Mouse (Mus musculus) megakaryocyte progenitor cell, adult 5-6 weeks (primary cell): ENCODE data around the gene Foxn4. TPM values are rescaled to one million over a fixed set of nuclear protein-coding genes. Genes with fewer than 3 reads are reported as not detected.

Experiments
- ATAC-seq: replicated peaks from 2 replicates; pipeline ENCODE4 v1.8.0; 2016; ENCODE audit warnings: mild to moderate bottlenecking, moderate TSS enrichment, inconsistent platforms; ENCODE audit not compliant: poor library complexity
- total RNA-seq, 2 experiments: library from RNA; stranded (forward) in 1 of 2; stranded (reverse) in 1 of 2; fragments of 157-497, 149-512 nt in 1 of 2; fragments of 200-1000 nt in 1 of 2; gene quantifications; 2 replicates each; pipeline versions ENCODE4 v1.2.3 to v1.2.4; 2015 to 2017

Gene Foxn4
- total RNA-seq, 2 experiments from 2014 or later = not detected

DNA sequence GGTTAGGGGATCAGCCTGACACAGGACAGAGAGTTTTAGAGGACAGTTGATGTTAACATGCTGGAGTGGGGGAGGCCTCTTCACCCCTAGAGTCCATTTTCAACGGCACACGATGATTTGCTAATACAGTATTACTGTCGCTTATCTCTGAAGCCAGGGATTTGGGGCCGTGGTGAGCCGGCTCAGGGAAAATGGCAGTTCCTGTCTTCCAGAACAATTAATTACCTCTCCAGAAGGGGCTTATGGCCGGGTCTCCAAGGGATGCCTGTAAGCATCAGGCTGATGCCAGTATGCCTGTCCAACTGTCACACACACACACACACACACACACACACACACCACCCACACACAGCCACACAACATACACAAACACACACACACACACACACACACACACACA, 8.7 kb upstream of the Foxn4 start:
- ATAC-seq = no peak

DNA sequence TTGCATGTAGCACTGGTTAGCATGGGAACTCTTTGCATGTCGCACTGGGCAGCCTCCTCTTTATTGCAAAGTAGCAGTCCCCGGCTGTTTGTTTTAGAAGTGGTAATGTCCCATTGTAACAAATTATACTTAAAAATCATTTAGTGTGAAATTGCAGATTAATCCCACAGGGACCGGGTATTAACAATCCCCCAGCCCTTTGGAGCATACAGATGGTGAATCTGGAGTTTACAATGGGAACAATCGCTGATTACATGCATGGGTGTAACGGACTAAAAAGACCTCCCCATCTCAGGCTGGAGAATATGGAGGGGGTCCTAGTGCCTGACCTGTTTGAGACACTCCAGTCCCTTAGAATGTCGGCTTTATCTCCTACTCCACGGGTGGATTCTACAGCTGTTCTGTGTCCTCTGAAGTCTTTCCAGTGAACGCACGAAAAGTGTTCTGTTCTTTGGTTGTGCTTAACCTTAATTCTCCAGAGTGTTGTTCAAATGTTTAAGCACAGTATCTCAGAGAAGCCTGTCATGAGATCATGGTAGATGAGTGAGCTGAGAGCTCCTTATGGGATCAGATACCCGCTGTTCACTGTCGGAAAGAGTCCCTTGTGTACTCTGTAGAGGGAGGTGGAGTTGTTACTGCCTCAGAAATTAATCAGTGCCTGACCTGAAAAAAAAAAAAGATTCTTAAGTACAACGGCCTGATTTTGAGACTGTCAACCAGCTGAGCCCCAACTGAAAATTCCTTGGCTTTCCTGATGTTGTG, 6.0 kb upstream of the Foxn4 start:
- no peak for ATAC-seq

DNA sequence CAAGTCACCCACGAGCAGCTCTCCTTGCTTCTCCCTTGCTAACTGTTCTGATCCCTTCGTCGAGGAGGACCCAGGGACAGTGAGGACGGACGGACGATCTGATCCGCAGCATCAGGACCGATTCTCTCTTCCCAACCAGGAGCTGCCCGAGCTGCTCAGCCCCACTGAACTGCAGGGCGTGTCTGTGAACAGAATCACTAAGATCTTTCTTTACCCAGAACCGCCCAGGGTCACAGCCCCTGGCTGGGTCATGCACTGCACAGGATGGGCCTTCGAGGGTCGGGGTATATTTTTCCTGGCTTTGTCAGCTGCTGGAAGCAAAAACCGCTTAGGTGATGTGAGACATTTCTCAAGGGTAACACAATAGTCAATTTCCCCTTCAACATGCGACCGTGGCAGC, 2.4 kb upstream of the Foxn4 start:
- ATAC-seq = no peak

DNA sequence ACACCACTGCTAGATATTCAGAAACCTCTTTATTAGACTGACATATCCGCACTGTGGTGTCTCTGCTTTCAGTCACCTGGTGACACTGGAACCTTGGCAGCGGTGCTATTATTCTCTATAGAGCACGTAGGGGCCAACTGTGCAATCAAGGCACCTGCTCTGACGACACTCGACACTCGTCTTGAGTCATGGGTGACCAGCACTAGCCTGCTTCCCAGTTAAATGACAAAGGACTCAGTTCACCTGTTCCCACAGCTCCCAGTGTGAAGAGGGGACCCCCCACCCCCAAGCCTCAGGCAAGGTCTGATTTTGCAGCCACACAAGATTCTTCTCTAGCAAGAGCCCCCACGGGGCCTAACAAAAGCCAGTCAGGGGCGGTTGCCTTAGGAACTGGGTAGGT, 1.7 kb upstream of the Foxn4 start:
- no peak for ATAC-seq

DNA sequence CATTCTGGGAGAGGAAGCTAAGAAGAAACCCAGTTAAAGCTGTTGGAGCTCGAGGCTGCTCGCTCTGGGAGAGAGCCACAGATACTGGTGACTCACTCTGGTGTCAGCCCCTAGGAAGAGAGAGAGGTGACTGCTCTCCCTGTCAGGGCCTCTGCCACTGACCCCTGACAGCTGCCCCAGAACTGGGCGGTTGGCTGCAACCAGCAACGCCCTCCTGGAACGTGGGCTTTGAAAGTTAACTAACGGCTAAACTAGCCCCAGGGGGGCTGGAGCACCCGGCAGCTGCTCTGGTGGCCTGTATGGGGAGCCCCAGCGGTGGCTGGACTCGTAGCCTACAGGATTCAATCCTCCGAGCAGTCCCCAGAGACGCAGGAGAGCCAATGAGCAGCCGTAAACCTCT, 3.6 kb downstream of the Foxn4 start:
- ATAC-seq = no peak

DNA sequence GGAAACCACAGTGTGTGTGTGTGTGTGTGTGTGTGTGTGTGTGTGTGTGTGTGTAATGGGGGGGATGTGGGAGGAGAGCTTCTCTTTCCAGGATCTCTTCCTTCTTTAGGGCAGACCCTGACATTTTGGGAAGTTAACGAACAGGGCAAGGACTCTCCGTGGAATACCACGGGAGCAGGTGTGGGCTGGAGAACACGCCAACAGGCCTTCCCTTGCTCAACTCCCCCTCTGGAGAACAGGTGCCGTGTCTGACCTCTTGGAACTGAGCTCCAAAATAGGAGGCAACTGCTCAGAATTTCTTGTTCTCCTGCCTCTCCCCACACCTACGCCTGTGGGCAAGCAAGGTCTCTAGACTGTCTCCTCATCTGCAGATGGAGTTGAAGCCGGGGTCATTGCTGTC, 4.1 kb downstream of the Foxn4 start:
- ATAC-seq = no peak

DNA sequence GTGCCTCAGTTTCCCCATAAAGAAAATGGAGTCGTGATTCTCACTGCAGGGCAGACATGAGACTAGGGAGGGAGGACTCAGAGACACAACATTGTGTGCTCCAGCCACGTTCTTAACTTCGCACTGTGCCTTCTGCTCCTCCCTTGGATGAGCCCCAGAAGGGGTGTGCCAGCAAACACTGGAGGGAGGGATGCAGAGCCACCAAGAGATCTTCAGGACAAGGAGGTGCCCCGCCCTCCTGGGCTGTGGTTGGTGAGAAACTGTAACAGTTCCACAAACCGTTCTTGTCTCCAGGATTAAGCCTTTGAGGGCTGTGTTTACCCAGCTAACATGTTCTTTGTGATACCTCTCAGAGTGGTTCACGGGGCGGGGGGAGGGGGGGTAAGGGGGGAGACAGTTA, 5.0 kb downstream of the Foxn4 start:
- peak; percentile 78 for ATAC-seq

DNA sequence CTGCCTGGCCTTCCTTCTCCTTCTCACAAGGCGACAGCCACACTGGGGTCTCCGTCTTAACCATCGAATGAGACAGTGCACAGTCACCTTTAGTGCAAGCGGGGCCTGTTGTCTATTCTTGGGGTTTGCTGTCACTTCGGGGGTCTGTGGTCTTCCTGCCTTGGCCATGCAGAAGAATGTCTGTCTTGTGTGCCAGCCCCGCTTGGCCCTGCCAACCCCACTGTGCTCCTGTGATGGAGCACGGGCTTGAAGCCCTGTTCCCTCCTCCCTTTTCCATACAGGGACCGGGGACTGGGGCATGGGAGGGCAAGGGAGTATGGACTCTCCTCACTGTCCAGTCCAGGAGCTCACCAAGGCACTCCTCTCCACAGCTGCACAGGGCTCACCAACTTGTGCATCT, 8.8 kb downstream of the Foxn4 start:
- ATAC-seq = no peak

DNA sequence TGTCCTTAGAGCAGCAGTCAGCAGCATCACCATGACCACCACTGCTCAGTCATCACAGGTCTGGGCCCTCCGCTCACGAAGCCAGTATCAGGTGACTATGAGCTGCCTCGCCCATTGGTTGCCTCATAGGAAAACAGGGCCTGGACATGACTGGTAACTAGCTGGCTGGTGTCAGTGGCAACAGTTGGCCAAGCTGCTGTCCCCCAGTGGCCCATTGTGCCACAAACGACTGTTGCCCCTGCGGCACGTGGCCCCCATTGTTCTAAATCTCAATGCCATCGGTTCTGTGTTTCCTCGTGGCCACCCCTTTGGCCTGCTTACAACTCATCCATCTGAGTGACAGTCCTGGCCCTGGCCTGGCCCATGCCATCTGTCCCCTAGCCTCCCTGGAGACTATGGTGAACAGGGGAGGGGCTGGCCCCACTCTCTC, 9.6 kb downstream of the Foxn4 start:
- ATAC-seq = no peak

DNA sequence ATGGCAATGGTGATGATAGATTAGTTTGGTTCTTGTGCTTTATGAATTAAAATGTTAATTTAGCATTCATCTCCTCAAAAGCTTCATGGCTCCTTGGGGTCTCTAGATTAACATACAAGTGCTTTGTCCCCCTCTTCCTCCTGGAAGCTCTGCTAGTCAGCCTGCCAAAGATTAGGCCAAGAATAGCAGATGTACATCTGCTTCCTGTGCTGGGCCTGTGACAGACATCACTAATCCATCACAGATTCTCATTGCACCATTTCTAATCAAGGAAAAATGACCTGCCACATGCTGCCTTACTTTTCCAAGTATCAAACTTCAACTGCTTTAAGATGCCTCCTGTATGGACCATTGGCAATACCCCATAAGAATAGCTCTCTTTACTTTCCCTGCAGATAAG, 12.1 kb downstream of the Foxn4 start:
- ATAC-seq = no peak

DNA sequence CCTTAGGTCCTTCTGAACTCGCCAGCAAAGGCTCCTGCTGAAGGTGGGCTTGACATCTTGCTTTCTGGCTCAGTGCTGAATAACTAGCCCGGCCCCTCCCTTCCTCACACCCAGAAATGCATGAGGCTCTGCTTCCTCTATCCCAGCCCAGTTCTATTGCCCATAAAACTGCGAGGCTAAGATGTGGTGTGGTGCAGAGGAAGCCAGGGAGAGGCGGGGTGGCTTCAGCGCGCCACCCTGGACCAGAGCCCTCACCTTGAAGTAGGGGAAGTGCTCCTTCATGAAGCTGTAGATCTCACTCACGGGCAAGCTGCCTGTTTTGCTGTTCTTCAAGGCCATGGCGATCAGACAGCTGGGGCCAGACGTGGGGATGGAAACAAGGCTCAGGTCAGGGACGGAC, 14.1 kb downstream of the Foxn4 start:
- ATAC-seq = 0 out of 2 replicates have a peak, but pooled peaks have one; percentile 37

DNA sequence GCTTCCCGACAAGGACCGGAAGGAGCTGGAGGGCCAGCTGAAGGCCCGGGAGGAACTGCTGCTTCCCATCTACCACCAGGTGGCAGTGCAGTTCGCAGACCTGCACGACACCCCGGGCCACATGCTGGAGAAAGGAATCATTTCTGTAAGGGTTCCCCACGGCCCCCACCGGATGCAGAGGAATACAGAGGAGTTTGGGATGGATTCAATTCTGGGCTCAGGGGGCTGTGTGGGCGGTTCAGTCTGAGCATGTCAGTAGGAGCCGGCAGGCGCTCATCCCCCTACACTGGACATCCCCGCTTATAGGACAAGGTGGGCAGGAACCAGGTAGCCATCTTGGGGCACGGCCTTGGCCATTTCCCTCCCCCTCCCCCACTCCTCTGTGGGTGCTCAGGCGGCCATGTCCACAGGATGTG, 25.4 kb downstream of the Foxn4 start:
- ATAC-seq = peak; percentile 89

DNA sequence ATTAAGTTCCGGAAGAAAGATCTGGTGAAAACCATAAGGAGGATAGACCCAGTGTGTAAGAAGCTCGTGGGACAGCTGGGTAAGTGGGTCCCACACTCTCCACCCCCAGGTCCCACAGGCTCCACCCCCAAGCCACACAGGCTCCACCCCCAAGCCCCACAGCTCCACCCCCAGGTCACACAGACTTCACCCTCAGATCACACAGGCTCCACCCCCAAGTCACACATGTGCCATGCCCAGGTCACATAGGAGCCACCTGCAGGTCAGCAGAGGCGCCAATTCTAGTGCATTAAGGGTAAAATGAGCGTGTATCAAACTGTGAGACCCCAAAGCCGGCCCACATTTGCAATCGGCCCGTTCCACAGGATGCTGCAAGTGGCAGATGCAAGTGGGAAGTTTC, 27.1 kb downstream of the Foxn4 start:
- peak; percentile 58 for ATAC-seq

DNA sequence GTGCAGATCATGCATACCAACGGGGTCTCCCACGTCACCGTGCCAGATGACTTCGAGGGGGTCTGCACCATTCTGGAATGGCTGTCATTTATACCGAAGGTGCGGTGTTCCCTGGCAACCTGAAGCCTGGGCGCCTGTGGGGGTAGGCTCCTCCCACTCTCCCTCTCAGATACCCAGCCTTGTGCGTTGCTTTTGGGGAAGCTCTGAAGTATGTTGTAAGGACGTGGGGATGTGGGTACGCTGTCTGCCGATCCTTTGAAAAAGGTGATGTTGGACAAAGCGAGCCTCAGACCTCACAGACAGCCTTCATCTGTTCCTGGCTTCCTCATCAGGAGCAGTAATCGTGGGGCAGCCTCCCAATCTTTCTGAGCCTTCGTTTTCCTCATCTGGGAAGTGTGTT, 33.9 kb downstream of the Foxn4 start:
- ATAC-seq = peak; percentile 77

DNA sequence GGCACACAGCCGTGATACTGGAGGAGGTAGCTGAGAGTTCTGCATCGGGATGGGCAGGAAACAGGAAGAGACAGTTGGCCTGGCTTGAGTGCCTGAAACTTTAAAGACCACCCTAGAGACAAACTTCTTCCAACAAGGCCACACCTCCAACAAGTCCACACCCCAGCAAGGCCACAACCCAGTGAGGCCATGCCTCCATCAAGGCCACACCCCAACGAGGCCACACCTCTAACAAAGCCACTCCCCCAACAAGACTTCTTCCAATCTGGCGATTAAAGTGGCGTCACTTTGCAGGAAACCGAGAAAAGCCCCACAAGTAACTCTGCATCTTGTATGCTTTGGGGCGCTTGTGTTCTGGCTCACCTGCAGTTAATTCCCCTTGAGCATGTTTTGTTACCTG, 34.7 kb downstream of the Foxn4 start:
- peak; percentile 70 for ATAC-seq

DNA sequence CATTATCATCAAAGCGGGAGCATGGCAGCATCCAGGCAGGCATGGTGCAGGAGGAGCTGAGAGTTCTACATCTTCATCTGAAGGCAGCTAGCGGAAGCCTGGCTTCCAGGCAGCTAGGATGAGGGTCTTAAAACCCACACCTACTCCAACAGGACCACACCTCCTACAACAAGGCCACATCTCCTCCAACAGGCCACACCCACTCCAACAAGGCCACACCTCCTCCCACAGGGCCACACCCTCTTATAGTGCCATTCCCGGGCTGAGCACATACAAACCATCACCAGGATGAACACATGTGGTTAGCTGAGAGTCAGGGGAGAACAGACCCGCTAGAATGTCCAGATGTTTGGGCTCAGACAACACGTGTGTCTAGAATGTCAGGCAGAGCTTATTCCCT, 44.7 kb downstream of the Foxn4 start:
- no peak for ATAC-seq

DNA sequence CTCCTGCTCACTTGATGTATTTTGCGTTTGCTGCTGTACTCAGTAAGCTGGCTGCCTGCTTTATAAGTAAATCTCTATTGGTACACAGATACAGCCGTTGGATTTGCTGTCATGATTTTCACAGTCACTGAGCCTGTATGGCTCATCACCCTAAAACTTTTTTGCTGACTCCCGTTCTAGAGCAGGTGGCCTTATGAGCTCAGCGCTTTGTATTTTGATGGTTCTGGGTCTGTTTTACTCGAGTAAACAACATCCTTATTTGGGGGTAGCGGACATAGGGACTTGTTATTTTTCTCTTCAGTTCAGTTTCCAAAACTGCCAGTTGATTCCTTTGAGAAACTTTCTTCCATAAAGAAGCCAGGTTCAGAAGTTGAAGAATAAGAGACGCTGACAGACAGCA, 47.6 kb downstream of the Foxn4 start:
- no peak for ATAC-seq

DNA sequence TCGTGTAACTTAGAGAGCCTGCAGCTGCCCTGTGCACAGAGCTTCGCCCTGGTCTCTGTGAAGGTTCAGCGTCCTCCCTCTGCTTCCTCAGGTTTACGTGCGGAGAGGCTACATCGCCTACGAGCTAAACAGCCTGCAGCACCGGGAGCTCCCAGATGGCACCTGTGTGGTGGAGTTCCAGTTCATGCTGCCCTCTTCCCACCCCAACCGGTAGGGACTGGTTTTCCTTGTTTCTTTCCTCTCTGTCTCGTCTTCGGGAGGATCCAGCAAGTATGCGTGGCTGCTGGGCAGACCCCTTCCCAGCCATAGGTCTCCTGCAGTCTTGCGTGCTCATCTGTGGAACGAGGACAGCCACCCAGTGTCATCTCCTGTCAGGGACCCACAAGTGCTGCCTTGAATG, 54.8 kb downstream of the Foxn4 start:
- ATAC-seq = no peak

DNA sequence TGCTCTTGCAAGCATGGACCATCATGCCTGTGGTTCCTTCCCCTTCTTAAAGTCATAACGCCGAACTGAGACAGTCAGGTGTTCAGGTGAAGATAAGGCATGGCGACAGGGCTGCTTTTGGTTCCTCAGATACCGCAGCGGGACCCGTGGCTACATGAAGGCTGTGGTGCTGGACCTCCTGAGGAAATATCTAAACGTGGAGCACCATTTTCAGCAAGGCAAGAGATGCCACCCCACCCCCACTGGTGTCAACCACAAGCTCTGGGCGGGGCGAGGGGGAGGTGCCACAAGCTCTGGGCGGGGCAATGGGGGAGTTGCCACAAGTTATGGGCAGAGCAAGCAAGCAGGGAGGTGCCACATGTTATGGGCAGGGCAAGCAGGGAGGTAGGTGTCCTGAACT, 60.4 kb downstream of the Foxn4 start:
- ATAC-seq = peak; percentile 94

DNA sequence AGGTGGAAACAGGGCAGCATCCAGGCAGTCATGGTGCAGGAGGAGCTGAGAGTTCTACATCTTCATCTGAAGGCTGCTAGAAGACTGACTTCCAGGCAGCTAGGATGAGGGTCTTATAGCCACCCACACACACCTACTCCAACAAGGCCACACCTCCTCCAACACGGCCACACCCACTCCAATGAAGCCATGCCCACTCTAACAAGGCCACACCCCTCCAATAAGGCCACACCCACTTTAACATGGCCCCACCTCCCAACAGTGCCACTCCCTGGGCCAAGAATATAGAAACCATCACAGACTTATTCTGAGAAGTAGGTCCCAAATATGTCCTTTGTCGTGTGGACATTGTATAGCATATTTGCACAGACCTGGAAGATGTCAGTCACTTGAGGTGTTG, 67.4 kb downstream of the Foxn4 start:
- no peak for ATAC-seq
